Mouse (Mus musculus) lung, embryonic 14.5 days (tissue): ENCODE data around the gene Adgre5. TPM values are rescaled to one million over a fixed set of nuclear protein-coding genes. Genes with fewer than 3 reads are reported as not detected.

Experiments
- ATAC-seq: fragments of 200-750 bp; cut with Nextera tagmentation; 2 replicates; pipeline ENCODE4 v1.8.0; 2017; ENCODE audit warnings: mild to moderate bottlenecking, moderate TSS enrichment, moderate library complexity; ENCODE audit not compliant: insufficient read depth
- DNase-seq: peaks from one replicate; pipeline ENCODE4 v3.0.0-alpha.2; 2015
- H3K27ac ChIP-seq: fragments of 300-500 bp; sonication (generic); 2 replicates; pipeline ENCODE4 v1.5.1; 2014; ENCODE audit warnings: low read depth, mild to moderate bottlenecking, moderate library complexity
- H3K27me3 ChIP-seq: fragments of 300-500 bp; sonication (generic); 2 replicates; pipeline ENCODE4 v1.6.1; 2014; ENCODE audit warnings: low read length, control low read depth; ENCODE audit not compliant: insufficient read depth
- H3K36me3 ChIP-seq: fragments of 300-500 bp; sonication (generic); 2 replicates; pipeline ENCODE4 v1.6.1; 2014; ENCODE audit warnings: control low read depth; ENCODE audit not compliant: insufficient read depth
- H3K4me1 ChIP-seq: fragments of 300-500 bp; sonication (generic); 2 replicates; pipeline ENCODE4 v1.6.1; 2014; ENCODE audit warnings: antibody characterized with exemption, control low read depth; ENCODE audit not compliant: insufficient read depth
- H3K4me2 ChIP-seq: fragments of 300-500 bp; sonication (generic); 2 replicates; pipeline ENCODE4 v1.6.1; 2014; ENCODE audit warnings: mild to moderate bottlenecking
- H3K4me3 ChIP-seq: fragments of 300-500 bp; sonication (generic); 2 replicates; pipeline ENCODE4 v1.5.1; 2014; ENCODE audit warnings: low read depth, low read length
- H3K9ac ChIP-seq: fragments of 300-500 bp; sonication (generic); 2 replicates; pipeline ENCODE4 v1.6.1; 2014
- H3K9me3 ChIP-seq: fragments of 300-500 bp; sonication (generic); 2 replicates; pipeline ENCODE4 v1.6.1; 2016; ENCODE audit warnings: low read depth, low read length, control low read depth
- CTCF ChIP-seq: IDR thresholded peaks from 2 replicates; pipeline ENCODE4 v1.5.1; 2016; ENCODE audit warnings: antibody characterized with exemption, low read depth
- WGBS: fragments of 180-500 bp; shearing (Covaris S2); extraction: QIAGEN DNeasy Blood & Tissue Kit; methylation state at CpG from one replicate; pipeline ENCODE4 v1.1.7; 2014; 5-methylcytosine and 5-hydroxymethylcytosine counted together
- polyA plus RNA-seq: library from polyadenylated mRNA; unstranded; fragments of >200 nt; fragmentation: Nextera tagmentation; extraction: Ambion mirVana; gene quantifications from 2 replicates; pipeline ENCODE4 v1.2.1, GENCODE M21; 2014

Gene Adgre5
- polyA plus RNA-seq, 1 experiment from 2014 or later = 57.0 TPM

DNA sequence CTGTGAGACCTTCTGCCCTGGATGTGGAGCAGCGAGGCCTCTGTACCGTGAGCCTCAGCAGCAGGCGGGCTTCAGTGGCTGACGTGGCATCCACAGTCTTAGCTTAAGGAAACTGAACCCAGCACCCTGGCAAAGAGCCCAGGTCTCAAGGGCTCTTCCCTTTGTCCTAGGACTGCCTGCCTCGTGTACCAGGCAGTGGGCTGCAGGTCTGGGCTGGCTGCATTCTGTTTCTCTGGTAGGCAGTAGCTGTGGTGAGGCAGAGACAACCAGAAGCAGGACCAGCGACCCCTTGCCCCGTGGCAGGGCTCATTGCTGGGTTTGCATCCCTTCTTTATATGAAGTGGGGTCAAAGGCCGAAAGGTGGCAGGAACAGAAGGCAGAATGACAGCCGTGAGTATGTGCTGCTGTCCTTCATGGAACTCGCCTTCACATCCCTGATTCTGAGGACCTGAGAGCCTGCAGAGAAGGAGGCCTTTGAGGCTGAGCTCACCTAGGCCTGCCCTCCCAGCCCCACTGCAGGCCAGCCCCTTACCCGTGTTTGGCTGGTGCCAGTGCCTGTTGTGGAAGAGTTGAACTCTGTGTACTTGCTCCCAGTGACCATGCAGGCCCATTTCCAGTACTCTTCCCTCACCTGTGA is 17.6 kb downstream of the Adgre5 start:
- Histone ChIP-seq H3K4me2 (no peak overlapping the region), H3K9me3 (no peaks in the 10 kb centered on the region), H3K9ac (no peak overlapping the region), H3K4me1 (no peaks in the 10 kb centered on the region), H3K4me3 (no peak overlapping the region), H3K27ac (no peak overlapping the region), H3K27me3 (no peaks in the 10 kb centered on the region), H3K36me3 (peaks cover 86% of the 10 kb centered on the region)
- no peak for TF ChIP-seq CTCF
- ATAC-seq (no peak), DNase-seq (peak; percentile 49)
- 74% methylated on average over 11 of the region's 11 CpGs for WGBS

DNA sequence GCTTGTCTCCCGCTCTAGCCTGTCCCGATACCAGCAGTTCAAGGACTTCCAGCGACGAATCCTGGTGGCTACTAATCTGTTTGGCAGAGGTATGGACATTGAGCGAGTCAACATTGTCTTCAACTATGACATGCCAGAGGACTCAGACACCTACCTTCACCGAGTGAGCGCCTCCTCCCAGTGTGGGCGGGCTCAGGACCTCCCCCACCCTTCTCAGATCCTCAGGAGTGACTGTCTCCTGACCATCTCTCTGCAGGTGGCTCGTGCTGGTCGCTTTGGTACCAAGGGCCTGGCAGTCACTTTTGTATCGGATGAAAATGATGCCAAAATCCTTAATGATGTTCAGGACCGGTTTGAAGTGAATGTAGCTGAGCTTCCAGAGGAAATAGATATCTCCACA is 18.5 kb downstream of the Adgre5 start:
- Histone ChIP-seq H3K36me3 (peaks cover 79% of the 10 kb centered on the region), H3K27ac (no peak overlapping the region), H3K9ac (no peak overlapping the region), H3K4me3 (no peak overlapping the region), H3K9me3 (no peaks in the 10 kb centered on the region), H3K4me2 (no peak overlapping the region), H3K4me1 (no peaks in the 10 kb centered on the region), H3K27me3 (no peaks in the 10 kb centered on the region)
- no peak for TF ChIP-seq CTCF
- WGBS = 90% methylated on average over 12 of the region's 12 CpGs
- ATAC-seq = no peak
- DNase-seq = no peak

GRCm38 (mm10) chr8:83721405-83722025 is 19.6 kb downstream of the Adgre5 start:
- H3K27ac ChIP-seq = no peak overlapping the region
- H3K4me1 ChIP-seq = peaks cover 4% of the 10 kb centered on the region
- peaks cover 73% of the 10 kb centered on the region for H3K36me3 ChIP-seq
- no peak overlapping the region for H3K4me3 ChIP-seq
- peak; percentile 58 for DNase-seq
- no peak for TF ChIP-seq CTCF
- H3K9ac ChIP-seq = no peak overlapping the region
- peak; percentile 16; the same call in 1 of the 2 replicates for ATAC-seq
- H3K4me2 ChIP-seq = no peak overlapping the region
- no peaks in the 10 kb centered on the region for H3K27me3 ChIP-seq
- 82% methylated on average over 25 of the region's 25 CpGs for WGBS
- no peaks in the 10 kb centered on the region for H3K9me3 ChIP-seq

GRCm38 (mm10) chr8:83719693-83720092 is 21.4 kb downstream of the Adgre5 start:
- no peaks in the 10 kb centered on the region for H3K9me3 ChIP-seq
- DNase-seq (no peak), ATAC-seq (no peak)
- peaks cover 56% of the 10 kb centered on the region for H3K36me3 ChIP-seq
- 85% methylated on average over 2 of the region's 2 CpGs for WGBS
- H3K27ac ChIP-seq = no peak overlapping the region
- H3K27me3 ChIP-seq = no peaks in the 10 kb centered on the region
- H3K4me1 ChIP-seq = peaks cover 8% of the 10 kb centered on the region
- H3K9ac ChIP-seq = no peak overlapping the region
- no peak overlapping the region for H3K4me2 ChIP-seq
- TF ChIP-seq CTCF = no peak
- no peak overlapping the region for H3K4me3 ChIP-seq

GRCm38 (mm10) chr8:83719048-83719447 is 22.1 kb downstream of the Adgre5 start:
- DNase-seq = no peak
- no peak overlapping the region for H3K9ac ChIP-seq
- peaks cover 8% of the 10 kb centered on the region for H3K4me1 ChIP-seq
- no peaks in the 10 kb centered on the region for H3K27me3 ChIP-seq
- H3K4me3 ChIP-seq = no peak overlapping the region
- H3K4me2 ChIP-seq = no peak overlapping the region
- H3K27ac ChIP-seq = no peak overlapping the region
- H3K36me3 ChIP-seq = peaks cover 50% of the 10 kb centered on the region
- no peaks in the 10 kb centered on the region for H3K9me3 ChIP-seq
- no peak for ATAC-seq
- TF ChIP-seq CTCF = no peak
- 75% methylated on average over 2 of the region's 2 CpGs for WGBS

- DNase-seq = no peak
- Histone ChIP-seq H3K36me3 (peaks cover 25% of the 10 kb centered on the region), H3K9me3 (no peaks in the 10 kb centered on the region), H3K27me3 (no peaks in the 10 kb centered on the region), H3K4me3 (peak overlapping the region; percentile 74), H3K27ac (no peak overlapping the region), H3K4me2 (peak overlapping the region; percentile 58), H3K9ac (peak overlapping the region; percentile 82), H3K4me1 (peaks cover 8% of the 10 kb centered on the region)
- no peak for TF ChIP-seq CTCF
- no peak for ATAC-seq
- WGBS = 46% methylated on average over 2 of the region's 2 CpGs
Observed at GRCm38 (mm10) chr8:83716563-83716962, 24.6 kb downstream of the Adgre5 start.

DNA sequence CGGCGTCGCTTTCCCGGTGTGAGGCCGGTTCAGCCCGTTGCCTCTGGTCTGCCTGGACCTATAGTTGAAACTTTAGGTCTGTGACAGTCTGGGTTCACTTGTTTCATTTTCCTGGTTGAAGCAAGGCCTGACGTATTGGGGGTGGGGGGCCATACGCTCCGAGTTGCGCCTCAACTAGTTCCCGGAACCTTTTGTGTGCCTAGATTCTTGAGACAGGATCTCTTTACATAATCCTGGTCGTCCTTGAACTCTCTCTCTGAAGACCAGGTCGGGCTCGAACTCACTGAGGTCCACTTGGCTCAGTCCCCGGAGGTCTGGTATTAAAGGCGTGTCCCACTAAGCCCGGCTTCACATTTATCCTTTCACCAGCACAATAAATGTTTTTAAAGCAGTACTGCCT is 25.4 kb downstream of the Adgre5 start:
- Histone ChIP-seq H3K4me2 (peak overlapping the region; percentile 58), H3K4me3 (peak overlapping the region; percentile 74), H3K4me1 (peaks cover 8% of the 10 kb centered on the region), H3K9ac (peak overlapping the region; percentile 82), H3K36me3 (peaks cover 17% of the 10 kb centered on the region), H3K9me3 (no peaks in the 10 kb centered on the region), H3K27ac (peak overlapping the region; percentile 92), H3K27me3 (no peaks in the 10 kb centered on the region)
- 1% methylated on average over 17 of the region's 17 CpGs for WGBS
- ATAC-seq (no peak), DNase-seq (no peak)
- TF ChIP-seq CTCF = no peak
